Mouse (Mus musculus) sigmoid colon, adult 10 weeks (tissue): ENCODE measurements around the gene Dnajb5. TPM values are rescaled to one million over a fixed set of nuclear protein-coding genes. Genes with fewer than 3 reads are reported as not detected.

Experiments
- polyA plus RNA-seq: library from polyadenylated mRNA; stranded (reverse); fragments of 350-450 nt; fragmentation: Illumina TruSeq; extraction: RNeasy Lipid Tissue Mini Kit (QIAGEN cat#74804); gene quantifications from one replicate; pipeline ENCODE4 v1.2.3, GENCODE M21; 2014; ENCODE audit warnings: low read depth, low replicate concordance

The Dnajb5 gene
- 1.2 TPM for polyA plus RNA-seq

DNA sequence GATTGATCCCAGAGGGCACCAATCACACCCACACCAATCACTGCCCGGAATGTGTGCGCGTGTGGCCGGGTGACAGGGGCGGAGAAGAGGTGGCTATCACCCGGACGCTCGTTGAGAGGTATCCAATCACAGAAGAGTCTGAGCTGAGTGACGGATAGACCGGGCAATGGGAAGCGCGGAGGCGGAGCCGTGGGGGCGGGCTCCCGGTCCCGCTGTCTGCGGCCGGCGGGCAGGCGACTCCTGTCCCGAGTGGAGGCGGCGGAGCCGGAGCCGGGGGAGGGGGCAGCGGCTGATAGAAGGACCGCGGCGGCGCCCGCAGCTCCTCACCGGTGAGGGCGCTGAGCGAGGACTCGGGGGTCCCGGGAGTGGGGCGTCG, at the start of gene Dnajb5:
Gene Dnajb5 (plus strand): TSS at position 139 of the 376 bp plus-strand sequence.

DNA sequence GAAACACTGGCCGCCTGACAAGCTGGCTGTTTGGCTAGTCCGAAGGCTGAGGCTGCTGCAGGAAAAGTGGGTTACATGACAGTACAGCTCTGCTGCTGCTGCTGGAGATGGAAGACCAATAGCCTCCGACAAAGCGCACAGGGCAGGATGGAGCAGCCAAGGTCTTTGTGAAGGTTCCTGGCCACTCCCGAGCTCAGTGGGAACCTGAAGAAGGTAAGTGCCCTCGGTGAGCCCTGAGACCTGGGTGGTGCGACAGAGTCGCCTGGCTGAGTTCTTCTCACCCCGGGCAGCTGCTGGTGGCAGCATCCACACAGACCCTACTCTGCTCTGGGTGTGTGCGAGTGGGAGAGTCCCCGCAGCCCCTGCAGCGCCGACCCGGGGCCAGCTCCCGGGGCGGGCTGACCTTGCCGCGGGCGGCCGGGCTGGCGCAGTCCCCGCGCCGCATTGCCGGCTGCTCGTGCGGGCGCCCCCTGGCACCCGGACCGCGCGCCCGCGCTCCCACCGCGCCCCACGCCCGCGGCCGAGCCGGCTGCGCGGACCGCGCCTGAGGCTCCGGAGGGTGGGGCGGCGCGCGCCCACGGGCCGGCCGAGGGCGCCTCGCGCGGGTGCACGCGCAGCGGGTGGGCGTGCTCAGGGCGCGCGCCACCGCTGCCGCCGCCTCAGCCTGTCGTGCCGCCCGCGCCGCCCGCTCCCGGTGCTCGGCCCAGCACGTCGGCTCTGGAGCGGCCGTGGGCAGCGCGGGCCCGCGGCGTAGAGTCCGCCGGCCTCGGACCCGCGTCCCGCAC, 32.8 kb upstream of the Dnajb5 start, which contains the start of gene Phf24:
Gene Phf24 (plus strand): TSS at position 44 of the 785 bp plus-strand sequence.

DNA sequence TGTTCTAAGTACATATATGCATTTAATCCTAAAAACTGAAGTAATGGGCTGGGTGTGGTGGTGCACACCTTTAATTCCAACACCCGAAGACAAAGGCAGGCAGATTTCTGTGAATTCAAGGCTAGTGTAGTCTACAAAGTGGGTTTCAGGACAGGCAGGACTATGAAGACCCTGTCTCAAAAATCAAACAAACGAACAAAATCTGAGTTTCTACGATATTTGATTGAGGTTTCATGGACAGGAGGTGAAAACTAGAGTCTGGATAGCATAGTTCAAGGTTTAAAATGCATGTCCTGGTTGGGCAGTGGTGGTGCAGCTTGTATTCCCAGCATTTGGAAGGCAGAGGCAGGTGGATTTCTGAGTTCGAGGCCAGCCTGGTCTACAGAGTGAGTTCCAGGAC, 19.7 kb downstream of the Dnajb5 start, which contains the start of gene 1700022I11Rik:
Gene 1700022I11Rik (plus strand): TSS at position 301 of the 400 bp plus-strand sequence.

DNA sequence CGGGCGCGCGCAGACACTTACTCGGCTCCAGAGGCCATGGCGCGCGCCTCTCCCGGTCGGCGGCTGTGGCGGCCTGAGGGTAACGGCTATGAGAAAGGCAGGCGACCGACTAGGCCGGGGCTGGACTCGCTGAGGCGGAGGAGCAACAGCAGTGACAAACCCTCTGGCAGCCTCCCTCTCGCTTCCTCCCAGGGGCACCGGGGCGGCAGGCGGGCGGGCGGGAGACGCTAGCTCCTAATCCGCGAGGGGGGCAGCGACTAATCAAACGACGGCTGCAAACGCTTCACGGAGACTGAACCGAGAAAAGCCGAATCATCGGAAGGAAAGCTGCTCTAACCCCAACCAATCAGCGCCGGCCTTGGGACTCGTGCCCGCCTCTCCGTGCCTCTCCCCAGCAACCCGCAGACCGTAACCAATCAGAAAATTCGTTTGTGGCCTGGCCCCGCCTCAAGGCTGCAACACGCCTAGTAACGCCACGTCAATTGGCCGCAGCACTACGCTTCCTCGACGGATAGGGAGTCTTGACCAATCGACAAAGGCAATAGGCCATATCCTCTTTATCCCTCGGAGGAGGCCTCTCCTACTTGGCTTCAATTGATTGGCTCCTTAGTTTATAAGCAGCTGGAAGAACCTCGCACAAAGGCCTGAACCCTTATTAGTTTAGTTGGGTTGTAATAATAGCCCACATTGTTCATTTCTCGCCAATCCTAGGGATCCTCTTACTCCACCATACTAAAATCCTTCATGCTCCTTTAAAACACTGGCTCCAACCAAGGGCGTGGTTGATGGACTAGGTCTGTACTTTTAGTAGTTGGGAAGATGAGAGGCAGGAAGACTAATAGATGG, 50.8 kb downstream of the Dnajb5 start, which contains the start of gene Vcp:
Gene Vcp (minus strand): TSS at position 367 of the 846 bp plus-strand sequence.

Other genes starting within 250 kb of the Dnajb5 start
- not detected for gene 4930578G10Rik, start 214.3 kb upstream of the Dnajb5 start, polyA plus RNA-seq
- not detected for gene Ccl19, start 193.2 kb upstream of the Dnajb5 start, polyA plus RNA-seq
- gene Ccl21a, start 175.8 kb upstream of the Dnajb5 start, polyA plus RNA-seq, result not detected
- 0.16 TPM for gene Fam205a1, start 95.9 kb upstream of the Dnajb5 start, polyA plus RNA-seq
- not detected for gene Gm12394, start 93.0 kb upstream of the Dnajb5 start, polyA plus RNA-seq
- gene Fam205c, start 75.6 kb upstream of the Dnajb5 start, polyA plus RNA-seq, result not detected
- gene Phf24, start 33.2 kb upstream of the Dnajb5 start, polyA plus RNA-seq, result 1.1 TPM
- gene 1700022I11Rik, start 19.8 kb downstream of the Dnajb5 start, polyA plus RNA-seq, result not detected
- gene Vcp, start 50.7 kb downstream of the Dnajb5 start, polyA plus RNA-seq, result 128 TPM
- 6.6 TPM for gene Fancg, start 60.7 kb downstream of the Dnajb5 start, polyA plus RNA-seq
- 3.0 TPM for gene Pigo, start 76.0 kb downstream of the Dnajb5 start, polyA plus RNA-seq
- gene Stoml2, start 81.9 kb downstream of the Dnajb5 start, polyA plus RNA-seq, result 14.3 TPM
- 6.4 TPM for gene Fam214b, start 96.4 kb downstream of the Dnajb5 start, polyA plus RNA-seq
- gene Unc13b, start 109.1 kb downstream of the Dnajb5 start, polyA plus RNA-seq, result 17.3 TPM